Mouse (Mus musculus): Measurements from ENCODE around the gene Gal3st4. TPM values are rescaled to one million over a fixed set of nuclear protein-coding genes. Genes with fewer than 3 reads are reported as not detected.
A peak's percentile ranks its signal among the peaks of the same experiment; 100 is the strongest.

The Gal3st4 gene
- total and polyA plus RNA-seq, 3 experiments: 0.15 to 0.17 TPM; not detected in 1

DNA sequence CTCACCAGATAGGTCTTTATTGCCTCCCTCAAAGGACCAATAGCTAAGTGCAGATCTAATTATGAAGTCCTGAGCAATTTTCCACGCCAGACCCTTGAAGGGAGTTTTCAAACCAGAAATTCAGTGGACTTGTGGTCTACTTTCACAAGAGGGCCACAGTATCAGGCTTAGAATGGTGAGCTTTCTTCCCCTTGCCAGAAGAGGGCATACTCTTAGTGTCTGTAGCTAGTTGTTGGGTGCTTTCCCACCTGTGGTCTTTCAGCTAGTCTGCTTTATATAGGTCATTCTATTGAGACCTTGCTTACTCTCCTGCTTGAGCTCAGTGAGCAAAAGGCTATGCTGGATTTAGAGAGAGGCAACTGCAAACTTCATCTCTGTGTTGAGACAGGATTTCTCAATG is 10.9 kb upstream of the Gal3st4 start:
- Histone ChIP-seq H3K27me3 (ENCODE audit: control insufficient read depth in 1 of 2, insufficient read depth in 2 of 2, low read length in 2 of 2) (no peaks in the 10 kb centered on the region), H3K4me3 (ENCODE audit: control insufficient read depth in 1 of 2, insufficient read depth in 1 of 2, low read depth in 2 of 2, low read length in 2 of 2) (no peak overlapping the region), H3K4me1 (ENCODE audit: control insufficient read depth in 1 of 2, insufficient read depth in 2 of 2, low read length in 2 of 2) (no peaks in the 10 kb centered on the region), H3K79me2 (ENCODE audit: control insufficient read depth, insufficient read depth, low read length, poor library complexity) (no peaks in the 10 kb centered on the region), H3K27ac (ENCODE audit: control insufficient read depth, low read depth, low read length) (no peak overlapping the region), H3K9me3 (replicated peaks; ENCODE audit: insufficient read depth, low read length) (no peaks in the 10 kb centered on the region), H3K9ac (ENCODE audit: control insufficient read depth, low read depth, low read length, poor library complexity, severe bottlenecking) (no peak overlapping the region), H3K36me3 (ENCODE audit: control insufficient read depth in 1 of 2, insufficient read depth in 2 of 2, low read length in 2 of 2) (no peaks in the 10 kb centered on the region)
- peak; percentile 31 for DNase-seq (ENCODE audit: low read depth, low spot score)
- no peak for TF ChIP-seq NRF1 (IDR thresholded peaks at IDR 0.05; ENCODE audit: insufficient read depth, low read depth, low read length, poor library complexity, severe bottlenecking)
- no peak for TF ChIP-seq ZKSCAN1 (IDR thresholded peaks at IDR 0.05; ENCODE audit: low read depth, low read length)
- TF ChIP-seq CHD2 (IDR thresholded peaks at IDR 0.05; ENCODE audit: low read length): no peak
- peak; percentile 43 for TF ChIP-seq SMC3 (IDR thresholded peaks at IDR 0.05; ENCODE audit: low read depth, low read length)
- TF ChIP-seq ZNF384 (IDR thresholded peaks at IDR 0.05; ENCODE audit: low read depth, low read length): no peak
- peak in 2 of 3 experiments; percentile 11 to 41; a peak in 2 of 6 replicates for TF ChIP-seq CTCF (IDR thresholded peaks at IDR 0.05 in 2 of 3, conservative IDR thresholded peaks at IDR 0.05 in 1 of 3; ENCODE audit: control insufficient read depth in 1 of 3, insufficient read depth in 1 of 3, low read depth in 2 of 3, low read length in 3 of 3, poor library complexity in 1 of 3, severe bottlenecking in 1 of 3)
- no peak for TF ChIP-seq BHLHE40 (IDR thresholded peaks at IDR 0.05; ENCODE audit: borderline replicate concordance, low read depth, low read length)
- no peak for TF ChIP-seq USF2 (IDR thresholded peaks at IDR 0.05; ENCODE audit: borderline replicate concordance in 1 of 2, insufficient read depth in 1 of 2, low read depth in 1 of 2, low read length in 2 of 2)
- no peak for TF ChIP-seq ZC3H11A (IDR thresholded peaks at IDR 0.05; ENCODE audit: low read depth, low read length)

DNA sequence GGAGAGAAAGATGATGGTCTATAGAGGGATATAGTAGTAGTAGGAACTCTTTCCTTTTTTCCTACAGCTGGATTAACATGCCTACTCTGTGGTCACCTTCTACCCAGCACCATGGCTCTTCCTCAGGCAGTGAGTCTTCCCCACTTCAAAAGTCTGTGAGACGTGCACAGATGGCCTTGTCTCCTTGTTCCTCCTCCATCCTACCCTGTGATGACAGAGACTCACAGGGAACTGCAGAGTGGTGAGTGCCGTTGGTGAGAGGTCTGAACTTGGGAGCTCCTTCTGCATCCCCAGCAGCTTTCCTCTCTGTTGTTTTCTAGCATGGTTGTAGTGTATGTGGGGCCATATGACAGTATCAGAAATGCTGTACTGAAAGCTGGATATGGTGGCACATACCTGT is 9.2 kb upstream of the Gal3st4 start:
- TF ChIP-seq ZC3H11A (IDR thresholded peaks at IDR 0.05; ENCODE audit: low read depth, low read length): no peak
- TF ChIP-seq TCF12 (IDR thresholded peaks at IDR 0.05; ENCODE audit: low read depth, low read length): no peak
- no peak for TF ChIP-seq MYC (IDR thresholded peaks at IDR 0.05; ENCODE audit: low read depth, low read length)
- no peak for TF ChIP-seq MAX (IDR thresholded peaks at IDR 0.05; ENCODE audit: low read length)
- no peak for TF ChIP-seq ZMIZ1 (IDR thresholded peaks at IDR 0.05; ENCODE audit: low read depth, low read length)
- TF ChIP-seq ETS1 (IDR thresholded peaks at IDR 0.05; ENCODE audit: low read depth, low read length): no peak
- no peak for TF ChIP-seq TBP (IDR thresholded peaks at IDR 0.05; ENCODE audit: low read depth, low read length)
- no peak for TF ChIP-seq RAD21 (IDR thresholded peaks at IDR 0.05; ENCODE audit: low read depth, low read length)
- no peak for TF ChIP-seq USF1 (IDR thresholded peaks at IDR 0.05; ENCODE audit: low read depth, low read length)
- no peak for TF ChIP-seq NRF1 (IDR thresholded peaks at IDR 0.05; ENCODE audit: insufficient read depth, low read depth, low read length, poor library complexity, severe bottlenecking)
- no peak for TF ChIP-seq USF2 (IDR thresholded peaks at IDR 0.05; ENCODE audit: borderline replicate concordance in 1 of 2, insufficient read depth in 1 of 2, low read depth in 1 of 2, low read length in 2 of 2)
- TF ChIP-seq JUND (IDR thresholded peaks at IDR 0.05; ENCODE audit: low read depth, low read length): no peak
- TF ChIP-seq CHD1 (IDR thresholded peaks at IDR 0.05; ENCODE audit: low read depth, low read length): no peak
- TF ChIP-seq ELF1 (IDR thresholded peaks at IDR 0.05; ENCODE audit: low read depth, low read length): no peak
- DNase-seq (ENCODE audit: low read depth, low spot score): no peak

More for the DNA sequence above, 9.2 kb upstream of the Gal3st4 start:
- Histone ChIP-seq H3K4me3 (ENCODE audit: control insufficient read depth in 1 of 2, insufficient read depth in 1 of 2, low read depth in 2 of 2, low read length in 2 of 2) (no peak overlapping the region), H3K79me2 (ENCODE audit: control insufficient read depth, insufficient read depth, low read length, poor library complexity) (no peaks in the 10 kb centered on the region), H3K9me3 (replicated peaks; ENCODE audit: insufficient read depth, low read length) (no peaks in the 10 kb centered on the region), H3K4me1 (ENCODE audit: control insufficient read depth in 1 of 2, insufficient read depth in 2 of 2, low read length in 2 of 2) (no peaks in the 10 kb centered on the region), H3K27me3 (ENCODE audit: control insufficient read depth in 1 of 2, insufficient read depth in 2 of 2, low read length in 2 of 2) (no peaks in the 10 kb centered on the region; a peak in 1 of 4 replicates), H3K27ac (ENCODE audit: control insufficient read depth, low read depth, low read length) (no peak overlapping the region), H3K9ac (ENCODE audit: control insufficient read depth, low read depth, low read length, poor library complexity, severe bottlenecking) (no peak overlapping the region), H3K36me3 (ENCODE audit: control insufficient read depth in 1 of 2, insufficient read depth in 2 of 2, low read length in 2 of 2) (no peaks in the 10 kb centered on the region)
